Mouse (Mus musculus) hindbrain, embryonic 14.5 days (tissue): ENCODE measurements around the gene Inafm2. TPM values are rescaled to one million over a fixed set of nuclear protein-coding genes. Genes with fewer than 3 reads are reported as not detected.

Experiments
- ATAC-seq: fragments of 200-750 bp; cut with Nextera tagmentation; 2 replicates; pipeline ENCODE4 v1.8.0; 2017; ENCODE audit warnings: moderate number of reproducible peaks, mild to moderate bottlenecking, moderate TSS enrichment, moderate library complexity; ENCODE audit not compliant: low FRiP score
- DNase-seq: peaks from one replicate; pipeline ENCODE4 v3.0.0-alpha.2; 2015; ENCODE audit warnings: low spot score
- H3K27ac ChIP-seq: fragments of 300-500 bp; sonication (generic); 2 replicates; pipeline ENCODE4 v1.5.1; 2014; ENCODE audit warnings: mild to moderate bottlenecking, moderate library complexity
- H3K27me3 ChIP-seq: fragments of 300-500 bp; sonication (generic); 2 replicates; pipeline ENCODE4 v1.6.1; 2014; ENCODE audit warnings: mild to moderate bottlenecking, low read length, mixed read lengths; ENCODE audit not compliant: control insufficient read depth, insufficient read depth
- H3K36me3 ChIP-seq: fragments of 300-500 bp; sonication (generic); replicated peaks from 2 replicates; pipeline ENCODE4 v1.6.1; 2014; ENCODE audit not compliant: control insufficient read depth, insufficient read depth
- H3K4me1 ChIP-seq: fragments of 300-500 bp; sonication (generic); replicated peaks from 2 replicates; pipeline ENCODE4 v1.6.1; 2014; ENCODE audit warnings: antibody characterized with exemption, low read length, mixed read lengths; ENCODE audit not compliant: control insufficient read depth, insufficient read depth
- H3K4me2 ChIP-seq: fragments of 300-500 bp; sonication (generic); replicated peaks from 2 replicates; pipeline ENCODE4 v1.6.1; 2014; ENCODE audit warnings: mild to moderate bottlenecking, moderate library complexity
- H3K4me3 ChIP-seq: fragments of 300-500 bp; sonication (generic); replicated peaks from 2 replicates; pipeline ENCODE4 v1.5.1; 2014; ENCODE audit warnings: mild to moderate bottlenecking, low read length
- H3K9ac ChIP-seq: fragments of 300-500 bp; sonication (generic); 2 replicates; pipeline ENCODE4 v1.6.1; 2014
- H3K9me3 ChIP-seq: fragments of 300-500 bp; sonication (generic); 2 replicates; pipeline ENCODE4 v1.6.1; 2016; ENCODE audit warnings: low read length; ENCODE audit not compliant: control insufficient read depth
- WGBS: fragments of 180-500 bp; shearing (Covaris S2); extraction: QIAGEN DNeasy Blood & Tissue Kit; methylation state at CpG from one replicate; pipeline ENCODE4 v1.1.7; 2014; 5-methylcytosine and 5-hydroxymethylcytosine counted together
- polyA plus RNA-seq: library from polyadenylated mRNA; unstranded; fragments of >200 nt; fragmentation: Nextera tagmentation; extraction: Ambion mirVana; gene quantifications from 2 replicates; pipeline ENCODE4 v1.2.1, GENCODE M21; 2014

Inafm2 gene
- polyA plus RNA-seq, 1 experiment from 2014 or later, result 30.6 TPM

DNA sequence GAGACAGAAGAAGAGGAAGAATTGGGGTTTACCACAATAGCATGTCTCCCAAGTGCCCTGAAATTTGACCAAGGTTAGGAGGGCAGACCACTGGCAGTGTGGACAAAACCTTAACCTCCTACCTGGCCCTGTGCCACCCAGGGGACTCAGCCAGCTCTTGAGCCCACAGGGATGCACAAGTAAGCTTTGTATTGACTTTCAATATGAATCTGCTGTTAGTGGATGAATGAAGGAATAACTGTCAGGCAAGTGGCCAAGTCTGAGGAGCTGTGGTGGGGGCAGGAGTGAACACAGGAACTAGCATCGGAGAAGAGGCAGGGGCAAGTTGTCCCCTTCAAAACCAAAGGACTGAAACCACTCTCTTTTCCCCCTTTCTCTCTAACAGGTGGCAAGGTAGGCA, 29.8 kb downstream of the Inafm2 start:
- no peaks in the 10 kb centered on the region for H3K36me3 ChIP-seq
- DNase-seq (no peak), ATAC-seq (no peak)
- H3K4me3 ChIP-seq, result no peak overlapping the region
- H3K27me3 ChIP-seq, result no peaks in the 10 kb centered on the region
- H3K9me3 ChIP-seq, result no peaks in the 10 kb centered on the region
- WGBS, result 38% methylated on average over 1 of the region's 1 CpGs
- H3K27ac ChIP-seq, result no peak overlapping the region
- peaks cover 7% of the 10 kb centered on the region; the same call in 1 of the 2 replicates for H3K4me1 ChIP-seq
- H3K9ac ChIP-seq, result no peak overlapping the region
- no peak overlapping the region for H3K4me2 ChIP-seq

DNA sequence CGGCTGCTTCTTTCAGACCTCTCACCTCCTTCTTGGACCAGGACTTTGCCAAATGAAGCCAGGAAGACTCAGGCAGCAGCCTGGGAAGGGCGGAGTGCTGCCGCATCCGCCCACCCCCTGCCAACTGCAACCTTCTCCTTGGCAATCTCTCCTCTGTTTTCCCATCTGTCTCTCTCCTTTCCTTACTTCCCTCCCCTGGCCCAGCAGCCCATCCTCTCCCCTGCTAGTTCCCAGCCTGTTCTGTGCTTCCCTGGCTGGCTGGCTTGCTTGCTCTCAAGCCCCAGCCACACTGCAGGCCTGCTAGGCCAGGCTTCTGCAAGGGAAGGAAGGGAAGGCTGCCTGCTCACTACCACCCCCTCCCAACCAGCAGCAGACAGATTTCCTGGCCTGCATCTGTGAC, 30.3 kb downstream of the Inafm2 start:
- Histone ChIP-seq H3K27ac (no peak overlapping the region), H3K9ac (no peak overlapping the region), H3K4me3 (no peak overlapping the region), H3K9me3 (no peaks in the 10 kb centered on the region), H3K27me3 (no peaks in the 10 kb centered on the region), H3K36me3 (no peaks in the 10 kb centered on the region), H3K4me1 (peaks cover 12% of the 10 kb centered on the region), H3K4me2 (no peak overlapping the region)
- ATAC-seq, result no peak
- WGBS, result 67% methylated on average over 3 of the region's 4 CpGs
- DNase-seq, result no peak

DNA sequence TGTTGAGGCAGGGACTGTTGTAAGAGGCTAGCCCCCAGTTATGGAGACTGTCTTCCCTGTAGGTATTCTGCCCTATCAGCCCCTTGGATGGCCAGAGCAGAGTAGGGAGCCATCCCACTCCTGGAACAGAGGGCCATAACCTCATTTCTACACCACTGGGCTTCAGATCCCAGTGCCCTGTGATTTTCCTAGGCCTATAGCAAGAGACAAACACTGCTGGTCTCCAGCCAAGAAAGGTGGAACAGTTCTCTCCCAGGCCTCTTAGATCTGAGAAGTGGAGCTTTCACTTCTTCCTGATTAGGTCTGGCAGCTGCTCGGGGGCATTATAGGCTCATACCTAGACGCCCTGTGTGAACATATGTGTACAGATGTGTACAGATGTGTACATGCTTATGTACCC, 30.7 kb downstream of the Inafm2 start:
- H3K27me3 ChIP-seq, result no peaks in the 10 kb centered on the region
- peaks cover 16% of the 10 kb centered on the region for H3K4me1 ChIP-seq
- H3K9me3 ChIP-seq, result no peaks in the 10 kb centered on the region
- WGBS, result 80% methylated on average over 2 of the region's 2 CpGs
- ATAC-seq, result no peak
- DNase-seq, result no peak
- H3K36me3 ChIP-seq, result no peaks in the 10 kb centered on the region
- H3K4me3 ChIP-seq, result no peak overlapping the region
- no peak overlapping the region for H3K9ac ChIP-seq
- H3K27ac ChIP-seq, result no peak overlapping the region
- no peak overlapping the region for H3K4me2 ChIP-seq

DNA sequence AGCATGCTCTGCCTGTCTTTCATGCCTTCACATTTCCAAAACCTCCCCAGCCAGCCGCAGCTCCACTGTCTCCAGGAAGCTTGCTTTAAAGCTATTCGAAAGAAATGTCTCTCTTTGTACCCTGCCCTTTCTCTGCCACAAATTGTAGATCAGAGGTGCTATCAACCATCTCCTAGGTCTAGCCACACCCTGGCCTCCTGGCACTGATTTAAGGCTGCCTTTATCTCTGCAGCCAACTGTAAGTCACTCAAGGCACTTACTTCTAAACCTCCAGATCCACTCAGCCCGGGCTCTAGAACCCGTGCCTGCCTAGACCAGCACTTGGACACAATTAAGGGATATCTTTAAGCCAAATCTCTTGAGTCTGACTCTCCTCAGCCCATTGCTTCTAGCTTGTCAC, 32.9 kb downstream of the Inafm2 start:
- DNase-seq (no peak), ATAC-seq (no peak)
- WGBS, result 86% methylated on average over 4 of the region's 4 CpGs
- no peak overlapping the region for H3K4me3 ChIP-seq
- peaks cover 16% of the 10 kb centered on the region for H3K4me1 ChIP-seq
- no peak overlapping the region for H3K27ac ChIP-seq
- H3K9me3 ChIP-seq, result no peaks in the 10 kb centered on the region
- H3K27me3 ChIP-seq, result no peaks in the 10 kb centered on the region
- H3K36me3 ChIP-seq, result no peaks in the 10 kb centered on the region
- H3K9ac ChIP-seq, result no peak overlapping the region
- no peak overlapping the region for H3K4me2 ChIP-seq

DNA sequence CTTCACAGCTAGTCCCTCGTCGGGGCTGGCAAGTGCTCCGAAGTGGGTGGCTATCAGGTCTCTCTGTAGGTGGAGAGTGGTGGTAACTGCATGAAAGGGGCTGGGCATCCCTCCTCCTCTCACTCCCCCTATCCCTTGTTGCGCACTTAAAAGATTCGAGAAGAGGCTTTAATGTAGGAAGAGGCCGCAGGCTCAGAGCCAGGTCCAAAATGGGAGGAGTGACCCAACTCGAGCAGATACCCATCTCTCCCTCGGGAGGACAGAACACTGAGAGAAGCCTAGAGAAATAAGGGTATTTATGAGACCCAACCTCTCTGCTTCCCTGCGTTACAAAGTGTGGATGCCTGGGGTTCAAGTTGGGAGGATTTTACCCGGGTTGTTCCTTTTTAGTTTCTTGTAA, 33.5 kb downstream of the Inafm2 start:
- peak overlapping the region; percentile 65 for H3K4me2 ChIP-seq

DNA sequence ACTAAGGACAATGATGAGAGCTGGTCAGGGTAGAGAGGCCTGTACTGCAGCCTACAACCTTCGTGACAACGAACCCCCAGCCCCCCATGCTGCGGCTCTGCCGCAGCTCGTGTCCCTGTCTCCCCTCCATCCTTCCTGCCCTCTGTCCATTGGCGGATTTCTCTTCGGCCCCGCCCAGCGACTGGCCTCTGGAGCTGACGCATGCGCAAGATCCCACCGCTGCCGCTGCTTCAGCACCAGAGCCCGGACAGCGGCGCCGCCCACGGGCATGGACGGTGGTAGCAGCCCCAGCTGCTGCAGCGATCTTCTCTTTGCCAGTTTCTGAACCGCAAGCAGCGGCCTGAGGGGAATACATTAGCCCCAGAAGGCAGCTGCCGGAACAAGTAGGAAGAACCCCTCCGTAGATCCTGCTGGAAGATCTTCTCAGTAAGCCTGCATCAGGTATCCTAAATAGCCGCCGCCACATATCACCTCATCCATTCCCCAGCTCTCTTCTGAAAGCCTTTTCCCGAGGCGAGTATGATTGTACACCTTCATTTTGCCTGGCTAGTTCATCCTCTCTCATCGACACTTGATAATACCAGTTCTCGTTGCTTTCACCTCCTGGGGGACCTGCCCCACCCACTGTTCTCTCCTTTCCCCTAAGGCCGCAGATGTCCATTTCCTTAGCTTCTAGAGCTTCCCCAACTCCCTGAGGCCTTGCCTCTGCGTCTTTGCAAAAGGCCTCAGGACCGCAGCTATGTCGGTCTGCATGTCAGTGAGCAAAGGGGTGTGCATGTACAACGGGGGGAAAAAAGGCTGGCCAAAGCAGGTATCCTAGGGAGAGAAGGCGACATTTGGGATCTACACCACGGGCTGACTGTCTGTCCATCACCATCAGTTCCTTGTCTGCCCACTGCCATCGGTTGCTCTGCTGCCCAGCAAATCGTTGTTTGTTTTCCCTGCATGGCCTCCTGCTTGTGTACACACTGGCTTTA, 34.2 kb downstream of the Inafm2 start, which contains the start of gene Disp2:
TSS of gene Disp2 (plus strand) at position 216 of the 977 bp plus-strand sequence.
- H3K4me2 ChIP-seq, result peak within 1 kb of the TSS; percentile 65
- H3K9ac ChIP-seq, result peak within 1 kb of the TSS; percentile 67
- no peaks in the 10 kb centered on the region for H3K27me3 ChIP-seq
- peaks cover 16% of the 10 kb centered on the region for H3K4me1 ChIP-seq
- no peaks in the 10 kb centered on the region for H3K9me3 ChIP-seq
- no peaks in the 10 kb centered on the region for H3K36me3 ChIP-seq
- ATAC-seq, result peak; percentile 94
- WGBS, result 9% methylated on average over 39 of the region's 39 CpGs
- H3K4me3 ChIP-seq, result peak within 1 kb of the TSS; percentile 44
- peak within 1 kb of the TSS; percentile 78 for H3K27ac ChIP-seq
- DNase-seq, result peak; percentile 96

More for the DNA sequence above, 33.5 kb downstream of the Inafm2 start:
- H3K4me3 ChIP-seq, result peak overlapping the region; percentile 44
- H3K9ac ChIP-seq, result peak overlapping the region; percentile 67
- H3K4me1 ChIP-seq, result peaks cover 16% of the 10 kb centered on the region
- ATAC-seq (peak; percentile 7; the same call in 1 of the 2 replicates), DNase-seq (no peak)
- no peaks in the 10 kb centered on the region for H3K27me3 ChIP-seq
- WGBS, result 5% methylated on average over 10 of the region's 10 CpGs
- no peaks in the 10 kb centered on the region for H3K9me3 ChIP-seq
- H3K27ac ChIP-seq, result peak overlapping the region; percentile 78
- H3K36me3 ChIP-seq, result no peaks in the 10 kb centered on the region

DNA sequence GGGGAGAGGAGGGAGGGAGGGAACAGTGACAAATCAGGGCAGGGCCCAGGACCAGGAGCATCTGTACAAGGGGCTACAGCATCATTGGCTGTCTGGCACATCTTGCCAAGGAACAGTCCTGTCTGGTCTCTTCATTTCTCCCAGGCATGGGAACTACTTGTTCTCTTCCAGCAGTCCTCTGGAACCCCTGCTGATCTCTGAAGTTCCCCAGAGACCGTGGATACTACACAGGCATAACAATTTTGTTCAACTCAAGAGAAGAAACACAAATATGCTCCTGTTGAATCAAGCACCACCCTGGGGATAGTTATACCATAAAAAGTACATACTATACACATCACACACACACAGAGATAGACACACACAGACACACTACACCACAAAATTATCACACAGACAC, 35.6 kb downstream of the Inafm2 start:
- no peak for DNase-seq
- no peak for ATAC-seq
- Histone ChIP-seq H3K9me3 (no peaks in the 10 kb centered on the region), H3K4me2 (peak overlapping the region; percentile 65), H3K27ac (no peak overlapping the region), H3K4me3 (peak overlapping the region; percentile 44; the same call in 1 of the 2 replicates), H3K27me3 (no peaks in the 10 kb centered on the region), H3K9ac (no peak overlapping the region), H3K36me3 (peaks cover 5% of the 10 kb centered on the region), H3K4me1 (peaks cover 16% of the 10 kb centered on the region)
- WGBS, result 33% methylated on average over 1 of the region's 1 CpGs

DNA sequence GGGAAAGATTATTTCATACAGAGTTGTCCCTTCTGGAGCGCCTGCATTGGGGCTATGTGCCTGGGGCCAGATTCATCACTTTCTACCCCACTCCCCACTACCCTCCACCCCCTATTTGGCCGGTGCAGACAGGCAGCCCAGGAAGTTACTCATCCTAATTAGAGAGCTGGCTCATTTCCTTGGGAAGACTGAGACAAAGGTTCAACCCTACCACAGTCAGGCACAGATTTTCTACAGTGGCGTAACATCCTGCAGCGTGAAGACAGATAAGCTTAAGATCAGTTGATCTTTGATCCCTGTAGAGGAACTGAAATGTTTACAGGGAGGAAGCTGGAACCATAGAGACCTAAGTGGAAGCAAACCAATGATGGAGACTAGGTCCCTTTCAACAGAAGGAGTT, 36.7 kb downstream of the Inafm2 start:
- Histone ChIP-seq H3K4me2 (no peak overlapping the region), H3K27me3 (no peaks in the 10 kb centered on the region), H3K4me1 (peaks cover 16% of the 10 kb centered on the region), H3K9me3 (no peaks in the 10 kb centered on the region), H3K27ac (no peak overlapping the region), H3K36me3 (peaks cover 17% of the 10 kb centered on the region), H3K4me3 (no peak overlapping the region), H3K9ac (no peak overlapping the region)
- no peak for DNase-seq
- WGBS, result 76% methylated on average over 4 of the region's 4 CpGs
- ATAC-seq, result no peak

DNA sequence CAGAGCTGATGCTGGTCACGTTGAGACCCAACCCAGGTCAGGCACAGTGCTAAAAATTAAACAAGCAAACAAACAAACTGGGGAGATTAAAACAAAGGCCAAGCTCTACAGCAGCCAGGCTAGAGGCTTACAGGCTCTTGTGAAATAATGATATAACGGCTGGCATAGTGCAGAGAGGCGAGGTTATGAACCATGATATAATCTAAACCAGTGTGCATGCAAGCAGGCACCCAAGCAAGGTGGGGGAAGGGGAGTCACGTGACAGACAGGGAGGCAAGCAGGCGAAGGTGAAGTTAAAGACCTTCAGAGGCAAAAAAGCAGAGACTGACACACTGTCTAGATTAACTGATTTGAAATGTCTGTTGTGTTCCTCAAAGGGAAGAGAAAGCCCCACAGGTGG, 37.5 kb downstream of the Inafm2 start:
- no peak overlapping the region for H3K4me2 ChIP-seq
- 72% methylated on average over 5 of the region's 5 CpGs for WGBS
- H3K9ac ChIP-seq, result no peak overlapping the region
- no peak overlapping the region for H3K27ac ChIP-seq
- no peak for DNase-seq
- no peaks in the 10 kb centered on the region for H3K9me3 ChIP-seq
- no peak overlapping the region for H3K4me3 ChIP-seq
- no peak for ATAC-seq
- no peaks in the 10 kb centered on the region for H3K27me3 ChIP-seq
- peaks cover 16% of the 10 kb centered on the region for H3K4me1 ChIP-seq
- peaks cover 25% of the 10 kb centered on the region for H3K36me3 ChIP-seq
